Mouse (Mus musculus): ENCODE measurements around the gene Prkar2a. TPM values are rescaled to one million over a fixed set of nuclear protein-coding genes. Genes with fewer than 3 reads are reported as not detected.

The Prkar2a gene
- polyA plus RNA-seq, 1 experiment from 2014 or later, result 27.0 TPM

DNA sequence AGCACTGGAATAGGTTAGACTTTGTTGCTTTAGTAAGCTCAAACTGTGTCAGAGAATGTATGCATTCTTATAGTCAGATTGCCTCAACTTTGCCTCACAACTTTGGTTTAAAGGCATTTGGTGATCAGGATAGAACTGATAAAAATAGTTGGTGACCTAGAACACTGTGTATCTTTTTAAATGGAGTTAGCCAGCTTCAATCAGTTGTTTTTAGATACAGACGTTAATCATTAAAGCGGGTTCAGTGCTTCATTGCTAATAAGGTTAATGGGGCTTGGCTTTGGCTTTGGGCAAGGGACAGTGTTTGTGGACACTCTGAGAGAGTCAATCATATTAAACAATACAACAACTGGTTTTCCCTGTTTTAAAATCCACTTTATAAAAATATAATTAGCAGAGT is 106.2 kb downstream of the Prkar2a start:
- peaks cover 15% of the 10 kb centered on the region; the same call in 1 of the 2 replicates for H3K4me1 ChIP-seq
- no peaks in the 10 kb centered on the region for H3K9me3 ChIP-seq (replicated peaks)
- H3K27ac ChIP-seq, result no peak overlapping the region
- no peak overlapping the region for H3K4me3 ChIP-seq
- 81% methylated on average over 2 of the region's 2 CpGs for WGBS
- peaks cover 69% of the 10 kb centered on the region for H3K36me3 ChIP-seq
- H3K27me3 ChIP-seq (ENCODE audit: low read depth, poor library complexity, severe bottlenecking), result no peaks in the 10 kb centered on the region
- DNase-seq (ENCODE audit: low spot score), result no peak

DNA sequence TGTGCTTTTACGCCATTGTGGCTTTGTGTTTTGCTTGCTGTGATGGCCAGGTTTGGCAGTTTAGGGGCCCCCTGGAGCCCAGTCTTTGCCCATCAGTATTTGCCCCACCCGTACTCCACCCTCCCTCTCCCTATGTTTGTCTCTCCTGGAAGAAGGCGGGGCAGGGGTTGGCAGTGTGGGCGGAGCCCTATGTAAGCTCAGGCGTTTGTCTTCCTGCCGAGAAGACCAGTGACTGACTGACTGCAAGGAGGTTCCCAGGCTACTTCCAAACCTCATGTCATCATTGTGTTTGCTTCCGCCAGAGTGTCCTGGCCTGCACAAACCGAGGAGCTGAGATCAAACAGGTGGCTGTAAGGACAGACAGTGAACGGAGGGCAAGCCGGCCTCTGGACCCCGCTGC is 106.6 kb downstream of the Prkar2a start:
- no peak overlapping the region for H3K27ac ChIP-seq
- no peak overlapping the region for H3K4me3 ChIP-seq
- no peaks in the 10 kb centered on the region for H3K9me3 ChIP-seq (replicated peaks)
- H3K4me1 ChIP-seq, result peaks cover 15% of the 10 kb centered on the region; the same call in 1 of the 2 replicates
- no peaks in the 10 kb centered on the region for H3K27me3 ChIP-seq (ENCODE audit: low read depth, poor library complexity, severe bottlenecking)
- 43% methylated on average over 11 of the region's 11 CpGs for WGBS
- peaks cover 73% of the 10 kb centered on the region for H3K36me3 ChIP-seq
- DNase-seq (ENCODE audit: low spot score), result no peak

GRCm38 (mm10) chr9:108796351-108796981 is 107.4 kb downstream of the Prkar2a start:
- DNase-seq (ENCODE audit: low spot score), result no peak
- Histone ChIP-seq H3K9me3 (replicated peaks) (no peaks in the 10 kb centered on the region), H3K27me3 (ENCODE audit: low read depth, poor library complexity, severe bottlenecking) (no peaks in the 10 kb centered on the region), H3K36me3 (peaks cover 80% of the 10 kb centered on the region), H3K4me1 (peaks cover 15% of the 10 kb centered on the region; the same call in 1 of the 2 replicates), H3K27ac (no peak overlapping the region), H3K4me3 (no peak overlapping the region)
- WGBS, result 90% methylated on average over 4 of the region's 4 CpGs

GRCm38 (mm10) chr9:108797477-108797876 is 108.4 kb downstream of the Prkar2a start:
- Histone ChIP-seq H3K4me3 (no peak overlapping the region), H3K27me3 (ENCODE audit: low read depth, poor library complexity, severe bottlenecking) (no peaks in the 10 kb centered on the region), H3K4me1 (peaks cover 14% of the 10 kb centered on the region; the same call in 1 of the 2 replicates), H3K36me3 (peaks cover 85% of the 10 kb centered on the region), H3K27ac (no peak overlapping the region), H3K9me3 (replicated peaks) (no peaks in the 10 kb centered on the region)
- no peak for DNase-seq (ENCODE audit: low spot score)
- 94% methylated on average over 7 of the region's 7 CpGs for WGBS

GRCm38 (mm10) chr9:108798508-108799075 is 109.5 kb downstream of the Prkar2a start:
- WGBS, result 72% methylated on average over 5 of the region's 5 CpGs
- H3K9me3 ChIP-seq (replicated peaks), result no peaks in the 10 kb centered on the region

DNA sequence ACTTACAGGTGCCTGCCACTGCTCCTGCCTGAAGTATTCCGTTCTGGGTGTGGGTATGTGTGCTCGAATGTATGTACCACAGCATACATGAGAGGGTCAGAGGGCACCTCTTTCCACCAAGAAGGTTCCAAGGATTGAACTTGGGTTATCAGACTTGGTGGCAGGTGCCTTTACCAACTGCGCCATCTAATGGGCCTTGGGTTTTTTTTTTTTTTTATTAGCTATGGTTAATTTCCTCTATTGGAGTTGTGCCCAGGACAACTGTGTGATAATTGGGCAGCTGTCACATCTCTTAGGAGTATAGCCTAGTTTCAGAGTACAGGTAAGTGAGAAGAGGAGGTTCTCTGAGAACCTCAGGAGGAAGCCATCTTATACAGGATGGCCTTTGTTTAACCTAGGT is 110.5 kb downstream of the Prkar2a start:
- no peak overlapping the region for H3K27ac ChIP-seq
- peaks cover 90% of the 10 kb centered on the region for H3K36me3 ChIP-seq
- no peaks in the 10 kb centered on the region for H3K27me3 ChIP-seq (ENCODE audit: low read depth, poor library complexity, severe bottlenecking)
- H3K9me3 ChIP-seq (replicated peaks), result no peaks in the 10 kb centered on the region
- DNase-seq (ENCODE audit: low spot score), result no peak
- H3K4me1 ChIP-seq, result peaks cover 9% of the 10 kb centered on the region; the same call in 1 of the 2 replicates
- H3K4me3 ChIP-seq, result no peak overlapping the region
- WGBS, result 85% methylated on average over 3 of the region's 3 CpGs

More at GRCm38 (mm10) chr9:108798508-108799075, 109.5 kb downstream of the Prkar2a start:
- Histone ChIP-seq H3K36me3 (peaks cover 90% of the 10 kb centered on the region), H3K4me1 (peaks cover 9% of the 10 kb centered on the region; the same call in 1 of the 2 replicates), H3K27me3 (ENCODE audit: low read depth, poor library complexity, severe bottlenecking) (no peaks in the 10 kb centered on the region), H3K4me3 (no peak overlapping the region), H3K27ac (no peak overlapping the region)
- no peak for DNase-seq (ENCODE audit: low spot score)

Small RNAs within 50 kb of the gene (microRNA-seq; reads per million reads assigned to microRNA genes)
- gene Gm26298, result not detected

Other genes starting within 250 kb of the Prkar2a start
- 62.8 and 65.8 TPM in 2 replicates for gene Ccdc71, start 228.8 kb upstream of the Prkar2a start, polyA plus RNA-seq (2016; fragmentation: Nextera tagmentation; extraction: Ambion mirVana)
- 10.9 and 17.8 TPM in 2 replicates for gene Klhdc8b, start 227.7 kb upstream of the Prkar2a start, polyA plus RNA-seq (2016; fragmentation: Nextera tagmentation; extraction: Ambion mirVana)
- gene Lamb2, start 209.6 kb upstream of the Prkar2a start, polyA plus RNA-seq (2016; fragmentation: Nextera tagmentation; extraction: Ambion mirVana), result 19.7 and 31.6 TPM in 2 replicates
- 87.2 and 107 TPM in 2 replicates for gene Usp19, start 198.7 kb upstream of the Prkar2a start, polyA plus RNA-seq (2016; fragmentation: Nextera tagmentation; extraction: Ambion mirVana)
- gene Qars, start 181.6 kb upstream of the Prkar2a start, polyA plus RNA-seq (2016; fragmentation: Nextera tagmentation; extraction: Ambion mirVana), result 124 and 127 TPM in 2 replicates
- gene Qrich1, start 172.5 kb upstream of the Prkar2a start, polyA plus RNA-seq (2016; fragmentation: Nextera tagmentation; extraction: Ambion mirVana), result 170 and 173 TPM in 2 replicates
- gene Impdh2, start 129.0 kb upstream of the Prkar2a start, polyA plus RNA-seq (2016; fragmentation: Nextera tagmentation; extraction: Ambion mirVana), result 255 and 288 TPM in 2 replicates
- gene Ndufaf3, start 121.9 kb upstream of the Prkar2a start, polyA plus RNA-seq (2016; fragmentation: Nextera tagmentation; extraction: Ambion mirVana), result 46.2 and 49.3 TPM in 2 replicates
- 175 and 214 TPM in 2 replicates for gene Dalrd3, start 119.4 kb upstream of the Prkar2a start, polyA plus RNA-seq (2016; fragmentation: Nextera tagmentation; extraction: Ambion mirVana)
- 165 and 236 TPM in 2 replicates for gene Wdr6, start 110.6 kb upstream of the Prkar2a start, polyA plus RNA-seq (2016; fragmentation: Nextera tagmentation; extraction: Ambion mirVana)
- 3.7 and 6.5 TPM in 2 replicates for gene P4htm, start 91.6 kb upstream of the Prkar2a start, polyA plus RNA-seq (2016; fragmentation: Nextera tagmentation; extraction: Ambion mirVana)
- gene Arih2, start 39.9 kb upstream of the Prkar2a start, polyA plus RNA-seq (2016; fragmentation: Nextera tagmentation; extraction: Ambion mirVana), result 59.0 and 59.2 TPM in 2 replicates
- 28.8 and 35.7 TPM in 2 replicates for gene Slc25a20, start 27.2 kb upstream of the Prkar2a start, polyA plus RNA-seq (2016; fragmentation: Nextera tagmentation; extraction: Ambion mirVana)
- gene Ip6k2, start 94.5 kb downstream of the Prkar2a start, polyA plus RNA-seq (2016; fragmentation: Nextera tagmentation; extraction: Ambion mirVana), result 93.9 and 121 TPM in 2 replicates
- 13.0 and 21.0 TPM in 2 replicates for gene Nckipsd, start 119.1 kb downstream of the Prkar2a start, polyA plus RNA-seq (2016; fragmentation: Nextera tagmentation; extraction: Ambion mirVana)
- gene Celsr3, start 137.0 kb downstream of the Prkar2a start, polyA plus RNA-seq (2016; fragmentation: Nextera tagmentation; extraction: Ambion mirVana), result 0.06 and 0.14 TPM in 2 replicates
- gene Slc26a6, start 164.0 kb downstream of the Prkar2a start, polyA plus RNA-seq (2016; fragmentation: Nextera tagmentation; extraction: Ambion mirVana), result 9.7 and 13.7 TPM in 2 replicates
- gene Tmem89, start 225.3 kb downstream of the Prkar2a start, polyA plus RNA-seq (2016; fragmentation: Nextera tagmentation; extraction: Ambion mirVana), result not detected in 2 replicates
- gene Uqcrc1, start 247.3 kb downstream of the Prkar2a start, polyA plus RNA-seq (2016; fragmentation: Nextera tagmentation; extraction: Ambion mirVana), result 561 and 562 TPM in 2 replicates

Data from limb, embryonic 10.5 days (tissue).